Mouse (Mus musculus) lung, embryonic 15.5 days (tissue): ENCODE results near the gene Rsph3b. TPM values are rescaled to one million over a fixed set of nuclear protein-coding genes. Genes with fewer than 3 reads are reported as not detected.
"Not testable (repeated sequence)": the region's sequence is repeated elsewhere in the genome, so short reads cannot be mapped to it uniquely, and the experiment has no call there.

Experiments
- ATAC-seq: fragments of 200-750 bp; cut with Nextera tagmentation; 2 replicates; pipeline ENCODE4 v1.8.0; 2017; ENCODE audit warnings: moderate number of reproducible peaks, borderline replicate concordance; ENCODE audit not compliant: low FRiP score, low TSS enrichment; ENCODE audit errors: extremely low read depth
- H3K27ac ChIP-seq: fragments of 300-500 bp; sonication (generic); 2 replicates; pipeline ENCODE4 v1.5.1; 2015; ENCODE audit warnings: moderate library complexity, mild to moderate bottlenecking, inconsistent platforms
- H3K27me3 ChIP-seq: fragments of 300-500 bp; sonication (generic); 2 replicates; pipeline ENCODE4 v1.6.1; 2015; ENCODE audit warnings: inconsistent platforms
- H3K36me3 ChIP-seq: fragments of 300-500 bp; sonication (generic); 2 replicates; pipeline ENCODE4 v1.6.1; 2015; ENCODE audit warnings: inconsistent platforms
- H3K4me1 ChIP-seq: fragments of 300-500 bp; sonication (generic); 2 replicates; pipeline ENCODE4 v1.6.1; 2015; ENCODE audit warnings: inconsistent platforms
- H3K4me2 ChIP-seq: fragments of 300-500 bp; sonication (generic); 2 replicates; pipeline ENCODE4 v1.6.1; 2015; ENCODE audit warnings: inconsistent platforms, mild to moderate bottlenecking, moderate library complexity
- H3K4me3 ChIP-seq: fragments of 300-500 bp; sonication (generic); 2 replicates; pipeline ENCODE4 v1.5.1; 2015; ENCODE audit warnings: mild to moderate bottlenecking, inconsistent platforms
- H3K9ac ChIP-seq: fragments of 300-500 bp; sonication (generic); 2 replicates; pipeline ENCODE4 v1.6.1; 2015; ENCODE audit warnings: inconsistent platforms
- H3K9me3 ChIP-seq: fragments of 300-500 bp; sonication (generic); 2 replicates; pipeline ENCODE4 v1.6.1; 2016; ENCODE audit warnings: inconsistent platforms
- WGBS: fragments of 180-500 bp; shearing (Covaris S2); methylation state at CpG from one replicate; pipeline ENCODE4 v1.1.7; 2015; 5-methylcytosine and 5-hydroxymethylcytosine counted together
- polyA plus RNA-seq: library from polyadenylated mRNA; unstranded; fragments of >200 nt; fragmentation: Nextera tagmentation; extraction: Ambion mirVana; gene quantifications from 2 replicates; pipeline ENCODE4 v1.2.1, GENCODE M21; 2015

Rsph3b gene
- polyA plus RNA-seq, 1 experiment from 2014 or later: 43.5 TPM

DNA sequence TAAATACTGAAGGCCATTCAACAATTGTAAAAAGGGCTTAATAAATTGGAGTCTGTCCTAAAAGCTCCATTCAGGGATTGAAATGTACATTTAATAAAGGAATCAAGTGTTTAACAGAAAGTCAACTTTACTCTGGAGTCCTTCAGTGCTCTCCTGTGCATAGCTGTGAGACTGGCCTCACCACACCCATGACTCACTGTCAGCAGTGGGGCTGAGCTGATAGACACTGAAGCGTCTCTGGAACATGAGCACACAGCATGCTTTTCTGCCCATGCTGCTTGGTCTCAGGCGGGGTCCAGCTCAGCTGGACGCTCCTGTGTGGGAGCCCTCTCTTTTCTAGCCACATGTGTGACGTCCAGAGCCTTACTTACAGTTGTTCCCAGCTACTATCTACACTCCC is 5.9 kb downstream of the Rsph3b start:
- H3K9ac ChIP-seq, H3K27me3 ChIP-seq, ATAC-seq, H3K36me3 ChIP-seq, H3K4me2 ChIP-seq, H3K9me3 ChIP-seq, H3K27ac ChIP-seq, H3K4me1 ChIP-seq, H3K4me3 ChIP-seq: not testable (repeated sequence)
- WGBS: no CpG with 5 or more reads among the region's 4 CpGs

DNA sequence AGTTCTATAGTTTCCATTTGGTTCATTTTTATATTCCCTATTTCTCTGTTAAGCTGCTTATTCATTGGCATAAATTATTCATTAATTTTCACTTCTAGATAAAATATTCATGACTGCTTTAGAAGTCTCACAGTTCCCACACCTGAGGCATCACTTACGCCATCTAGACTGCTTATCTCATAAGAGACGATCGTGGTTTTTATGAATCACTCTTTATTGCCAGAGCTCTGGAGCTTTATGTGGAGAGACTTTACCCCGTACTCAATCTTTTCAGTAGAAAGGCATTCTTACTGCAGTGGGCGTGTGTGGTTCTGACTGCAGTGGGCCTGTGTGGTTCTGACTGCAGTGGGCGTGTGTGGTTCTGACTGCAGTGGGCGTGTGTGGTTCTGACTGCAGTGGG is 16.9 kb downstream of the Rsph3b start:
- H3K9ac ChIP-seq, H3K4me1 ChIP-seq, H3K36me3 ChIP-seq, H3K27ac ChIP-seq, ATAC-seq, H3K9me3 ChIP-seq, H3K27me3 ChIP-seq, H3K4me2 ChIP-seq, H3K4me3 ChIP-seq: not testable (repeated sequence)
- whole genome bisulfite sequencing: 93% methylated on average over 7 of the region's 7 CpGs

DNA sequence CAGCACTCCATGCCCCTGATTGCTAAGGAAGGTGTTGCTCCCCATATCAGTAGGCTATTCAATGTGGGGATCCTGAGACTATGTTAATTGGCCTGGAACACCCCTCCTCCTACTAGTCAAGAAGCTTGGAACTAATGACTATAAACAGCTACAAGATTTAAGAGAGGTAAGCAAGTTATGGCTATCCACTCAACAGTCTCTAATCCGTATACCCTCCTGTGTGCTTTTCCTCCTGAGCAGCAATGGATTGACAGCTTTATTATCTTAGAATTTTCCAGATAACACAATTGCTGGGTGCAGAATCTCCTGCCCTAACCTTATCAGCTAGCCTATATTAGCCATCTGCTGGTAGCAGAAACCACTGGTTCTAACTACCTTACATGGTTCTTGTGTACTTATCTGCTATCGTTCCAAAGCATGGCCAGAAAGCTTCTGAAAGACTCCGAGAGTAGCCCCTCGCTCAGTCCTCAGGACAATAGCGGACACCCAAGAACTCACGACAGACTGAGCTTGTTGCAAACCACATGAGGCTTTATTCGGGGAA is 28.1 kb downstream of the Rsph3b start:
- H3K36me3 ChIP-seq, H3K4me1 ChIP-seq, H3K9me3 ChIP-seq, H3K27ac ChIP-seq, ATAC-seq, H3K9ac ChIP-seq, H3K4me2 ChIP-seq, H3K27me3 ChIP-seq, H3K4me3 ChIP-seq: not testable (repeated sequence)
- WGBS: 86% methylated on average over 7 of the region's 7 CpGs

DNA sequence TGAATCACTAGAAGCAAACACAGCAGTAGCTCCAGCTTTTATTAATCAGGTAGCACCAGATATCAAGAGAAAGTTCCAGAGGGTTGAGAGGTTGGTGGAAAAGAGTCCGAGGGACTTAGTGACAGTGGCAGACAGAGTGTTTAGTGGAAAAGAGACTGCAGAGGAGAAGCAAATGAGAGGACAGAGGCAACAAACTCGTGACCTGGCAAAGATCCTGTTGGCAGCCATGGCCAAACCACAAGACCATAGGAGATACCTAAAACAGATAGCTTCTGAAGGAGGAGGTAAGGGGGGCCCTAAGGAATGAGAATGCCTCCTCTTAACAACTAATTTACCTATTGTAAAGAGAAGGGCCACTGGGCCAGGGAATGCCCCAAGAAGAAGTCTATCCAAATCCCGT is 29.1 kb downstream of the Rsph3b start:
- H3K9me3 ChIP-seq, H3K4me1 ChIP-seq, H3K4me3 ChIP-seq, H3K36me3 ChIP-seq, ATAC-seq, H3K27ac ChIP-seq, H3K9ac ChIP-seq, H3K27me3 ChIP-seq, H3K4me2 ChIP-seq: not testable (repeated sequence)
- 69% methylated on average over 3 of the region's 3 CpGs for WGBS

DNA sequence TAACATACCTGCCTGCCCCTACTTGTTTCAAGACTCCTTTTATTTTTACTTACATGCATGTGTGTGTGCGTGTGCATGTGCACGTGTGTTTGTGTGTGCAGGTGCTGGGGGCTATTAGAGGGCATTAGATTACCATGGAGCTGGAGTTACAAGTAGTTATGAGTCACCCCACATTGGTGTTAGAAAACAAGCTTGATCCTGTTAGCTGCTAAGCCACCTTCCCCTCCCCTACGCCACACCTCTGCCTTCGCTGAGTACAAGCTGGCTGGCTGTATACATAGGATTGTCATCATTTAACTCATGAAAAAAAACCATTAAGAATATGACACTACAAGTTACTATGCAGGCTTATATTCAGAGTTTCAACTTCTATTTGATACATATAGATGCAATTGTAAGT is 33.2 kb downstream of the Rsph3b start:
- WGBS: 76% methylated on average over 3 of the region's 4 CpGs
- ATAC-seq, H3K9ac ChIP-seq: not testable (repeated sequence)

DNA sequence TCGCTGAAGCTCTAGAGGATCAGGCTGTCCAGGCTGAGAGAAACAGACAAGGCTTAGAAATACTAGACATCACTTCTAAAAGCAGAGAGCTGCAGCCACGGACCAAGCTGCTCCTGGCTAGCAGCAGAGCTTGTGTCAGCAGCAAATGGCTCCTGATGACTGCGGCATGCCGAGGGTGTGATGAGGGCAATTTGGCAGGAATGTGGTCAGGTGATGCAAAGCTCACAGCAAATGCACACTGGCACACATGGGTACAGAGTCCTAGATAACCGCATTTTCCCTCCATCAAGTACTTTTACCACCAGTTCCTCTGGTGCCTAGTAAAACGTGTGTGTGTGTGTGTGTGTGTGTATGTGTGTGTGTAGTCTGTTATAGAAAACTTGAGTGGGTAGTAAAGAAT is 34.4 kb downstream of the Rsph3b start:
- not testable (repeated sequence) for H3K27ac ChIP-seq, H3K4me2 ChIP-seq, H3K4me1 ChIP-seq, ATAC-seq, H3K9ac ChIP-seq, H3K36me3 ChIP-seq, H3K27me3 ChIP-seq, H3K9me3 ChIP-seq, H3K4me3 ChIP-seq
- 49% methylated on average over 2 of the region's 6 CpGs for WGBS

More for the DNA sequence above, 33.2 kb downstream of the Rsph3b start:
- H3K27ac ChIP-seq, H3K4me1 ChIP-seq, H3K9me3 ChIP-seq, H3K4me3 ChIP-seq, H3K36me3 ChIP-seq, H3K27me3 ChIP-seq, H3K4me2 ChIP-seq: not testable (repeated sequence)

DNA sequence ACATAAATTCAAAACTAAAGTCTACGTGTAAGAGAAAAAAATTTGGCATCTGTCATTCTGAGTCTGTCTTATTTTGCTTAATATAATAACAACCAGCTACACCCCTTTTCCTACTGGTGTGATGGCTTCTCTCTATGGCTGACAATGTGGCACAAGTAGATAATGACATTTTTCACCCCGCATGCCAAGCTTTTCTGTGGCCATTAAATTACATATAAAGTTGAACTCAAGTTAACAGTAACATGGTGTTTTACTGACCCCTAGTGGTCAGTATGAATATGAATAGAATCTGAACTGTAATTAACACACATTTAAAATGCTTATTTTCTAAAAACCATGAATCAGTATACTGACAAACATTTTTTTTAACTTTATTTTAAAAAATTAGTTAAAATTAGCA is 48.1 kb downstream of the Rsph3b start:
- not testable (repeated sequence) for H3K9me3 ChIP-seq, H3K36me3 ChIP-seq, H3K4me3 ChIP-seq, H3K4me2 ChIP-seq, H3K27me3 ChIP-seq, ATAC-seq, H3K9ac ChIP-seq, H3K27ac ChIP-seq, H3K4me1 ChIP-seq
- WGBS: 72% methylated on average over 1 of the region's 2 CpGs

DNA sequence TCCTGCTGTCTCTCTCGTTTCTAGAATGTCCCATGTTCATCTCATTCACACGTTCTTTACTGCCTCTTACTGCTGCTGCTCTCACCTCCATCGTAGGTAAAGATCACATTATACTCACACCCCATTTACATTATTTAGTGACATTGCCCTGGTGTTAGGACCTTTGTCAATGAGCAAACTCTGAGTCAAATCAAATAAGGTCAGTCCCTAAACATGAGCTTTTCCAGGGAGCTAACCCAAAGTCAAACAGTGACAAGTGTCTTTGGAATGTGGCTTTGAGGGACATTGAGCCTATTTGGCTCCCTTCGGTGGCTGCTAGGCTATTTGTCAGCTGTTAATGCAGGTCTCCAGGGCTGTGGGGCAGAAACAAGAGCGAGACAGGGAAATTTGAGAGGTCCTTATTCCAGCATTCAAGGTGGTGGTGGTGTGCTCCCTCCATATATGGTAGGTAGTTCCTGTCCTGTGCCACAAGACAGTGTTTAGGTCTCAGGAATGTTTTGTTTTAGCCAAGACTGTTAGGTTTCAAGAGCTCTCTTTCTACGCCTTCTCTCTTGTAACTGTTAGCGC is 50.4 kb downstream of the Rsph3b start:
- H3K9ac ChIP-seq: not testable (repeated sequence)
- peak; percentile 73 for ATAC-seq

DNA sequence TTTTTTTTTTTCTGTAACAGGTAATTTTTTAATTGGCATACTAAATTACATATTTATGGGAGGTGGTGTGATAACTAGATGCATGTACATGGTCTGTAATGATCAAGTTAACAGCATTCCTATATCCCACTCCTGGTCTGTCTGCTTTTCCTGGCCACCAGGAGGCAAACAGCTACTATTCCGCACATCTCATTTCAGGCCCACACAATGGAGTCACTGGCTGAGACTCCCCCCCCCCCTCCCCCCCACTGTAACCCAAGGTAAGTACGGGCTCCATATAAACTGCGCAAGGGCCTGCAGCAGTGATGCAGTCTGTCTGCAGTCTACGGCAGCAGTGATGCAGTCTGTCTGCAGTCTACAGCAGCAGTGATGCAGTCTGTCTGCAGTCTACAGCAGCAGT is 51.7 kb downstream of the Rsph3b start:
- H3K36me3 ChIP-seq: no peaks in the 10 kb centered on the region
- H3K9me3 ChIP-seq: no peaks in the 10 kb centered on the region
- H3K4me2 ChIP-seq: no peak overlapping the region
- no peak overlapping the region for H3K27ac ChIP-seq
- WGBS: 75% methylated on average over 4 of the region's 4 CpGs
- H3K27me3 ChIP-seq: no peaks in the 10 kb centered on the region
- H3K4me1 ChIP-seq: no peaks in the 10 kb centered on the region
- no peak for ATAC-seq
- H3K4me3 ChIP-seq: no peak overlapping the region
- H3K9ac ChIP-seq: no peak overlapping the region

More for the DNA sequence above, 50.4 kb downstream of the Rsph3b start:
- not testable (repeated sequence) for H3K4me3 ChIP-seq, H3K36me3 ChIP-seq, H3K9me3 ChIP-seq, H3K27me3 ChIP-seq, H3K27ac ChIP-seq, H3K4me1 ChIP-seq, H3K4me2 ChIP-seq
- WGBS: 35% methylated on average over 7 of the region's 7 CpGs

DNA sequence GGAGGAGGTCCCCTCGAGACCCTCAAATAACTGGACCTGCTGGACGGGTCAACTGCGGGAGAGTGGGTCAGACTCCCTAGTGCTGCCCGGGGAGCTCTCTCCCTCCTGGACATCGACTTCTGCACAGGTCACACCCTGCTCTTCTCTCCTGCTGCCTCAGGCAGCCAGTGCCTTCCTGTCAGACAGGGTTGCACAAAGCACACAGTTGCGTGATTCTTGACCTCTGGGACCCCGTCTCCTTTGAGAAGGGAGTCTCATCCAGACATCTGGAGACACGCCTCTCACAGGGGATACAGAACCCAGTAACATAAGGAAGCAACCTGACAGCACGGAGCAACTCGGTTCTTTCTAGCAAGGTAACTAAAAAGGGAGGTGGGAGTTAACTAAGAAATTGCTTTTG is 55.1 kb downstream of the Rsph3b start:
- H3K27ac ChIP-seq: no peak overlapping the region
- H3K4me2 ChIP-seq: no peak overlapping the region
- no peaks in the 10 kb centered on the region for H3K36me3 ChIP-seq
- no peaks in the 10 kb centered on the region for H3K4me1 ChIP-seq
- no peaks in the 10 kb centered on the region for H3K27me3 ChIP-seq
- no peak overlapping the region for H3K9ac ChIP-seq
- H3K9me3 ChIP-seq: no peaks in the 10 kb centered on the region
- H3K4me3 ChIP-seq: no peak overlapping the region
- WGBS: 80% methylated on average over 10 of the region's 10 CpGs
- ATAC-seq: no peak

DNA sequence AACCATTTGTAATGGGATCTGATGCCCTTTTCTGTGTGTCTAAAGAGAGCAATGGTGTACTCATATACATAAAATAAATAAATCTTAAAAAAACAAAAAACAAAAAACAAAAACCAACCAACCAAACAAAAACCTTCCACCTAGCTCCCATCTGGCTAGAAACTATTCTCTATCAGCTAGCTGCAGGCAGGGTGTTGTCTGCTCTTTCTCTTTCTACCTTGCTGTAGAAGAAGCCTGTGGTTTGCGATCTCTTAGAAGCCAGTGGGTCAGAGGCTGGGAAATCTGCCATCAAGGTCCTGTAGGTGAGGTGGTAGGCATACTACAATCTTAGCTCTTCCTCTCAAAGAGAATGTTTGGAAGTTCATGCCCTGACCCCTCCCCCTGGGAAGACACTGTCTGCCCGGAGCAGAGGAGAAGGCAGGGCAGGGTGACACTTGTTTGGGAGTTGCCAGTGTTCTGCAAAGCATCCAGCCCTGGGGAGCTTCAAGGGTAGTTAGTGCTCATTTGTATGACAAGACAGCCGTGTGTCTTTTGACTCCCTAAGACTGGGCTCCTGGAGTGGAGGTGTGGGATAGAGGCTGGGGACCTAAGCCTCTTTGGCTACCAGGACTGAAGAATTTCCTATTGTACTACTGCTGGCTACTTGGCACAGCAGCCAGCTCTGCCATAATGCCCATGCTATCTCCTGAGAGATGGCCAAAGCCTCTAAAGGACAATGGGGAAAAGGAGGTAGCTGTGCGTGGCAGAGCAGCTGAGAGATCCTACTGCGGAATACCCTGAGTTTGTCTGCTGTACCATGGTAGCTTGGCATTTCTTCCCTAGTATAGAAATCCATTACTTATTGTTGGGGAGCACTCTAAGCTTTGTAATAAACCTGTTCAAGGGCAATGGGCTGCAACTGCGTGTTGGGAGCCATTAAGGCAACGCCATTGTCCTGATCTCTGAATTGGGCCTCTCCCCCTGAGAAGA is 56.2 kb downstream of the Rsph3b start:
- ATAC-seq: no peak
- Histone ChIP-seq H3K4me3 (no peak overlapping the region), H3K4me1 (no peaks in the 10 kb centered on the region), H3K4me2 (no peak overlapping the region), H3K27ac (no peak overlapping the region), H3K9me3 (no peaks in the 10 kb centered on the region), H3K36me3 (no peaks in the 10 kb centered on the region), H3K9ac (no peak overlapping the region), H3K27me3 (no peaks in the 10 kb centered on the region)
- 79% methylated on average over 7 of the region's 7 CpGs for WGBS

DNA sequence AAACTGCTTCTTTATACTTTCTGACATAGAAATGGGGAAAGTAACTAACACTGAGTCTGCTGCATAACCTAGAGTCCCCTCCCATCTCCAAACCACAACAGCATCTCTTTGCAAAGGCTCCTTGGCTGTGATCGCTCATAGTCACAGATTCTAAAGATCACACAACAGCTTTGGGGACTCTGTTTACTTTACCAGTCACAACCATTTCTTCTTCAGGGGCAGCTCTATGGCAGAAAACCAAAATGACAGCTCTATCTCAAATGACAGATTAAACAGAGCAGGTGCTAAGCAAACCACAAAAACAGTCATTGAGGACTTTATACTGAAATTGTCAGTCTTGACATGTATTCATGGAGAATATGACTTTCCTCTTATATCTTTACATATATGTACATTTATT is 62.0 kb downstream of the Rsph3b start:
- Histone ChIP-seq H3K27ac (no peak overlapping the region), H3K27me3 (no peaks in the 10 kb centered on the region), H3K4me2 (no peak overlapping the region), H3K4me1 (no peaks in the 10 kb centered on the region), H3K9me3 (no peaks in the 10 kb centered on the region), H3K9ac (no peak overlapping the region), H3K36me3 (no peaks in the 10 kb centered on the region), H3K4me3 (no peak overlapping the region)
- WGBS: 49% methylated on average over 1 of the region's 1 CpGs
- no peak for ATAC-seq
